Mouse (Mus musculus) myocyte (in vitro differentiated cells): ENCODE measurements at regions not wholly inside any gene's neighbourhood (a gene's known extent, or its start where the extent isn't known, plus 50 kb on each side); places are given as distances from the start of the nearest gene placed in this dataset.

ENCODE experiments used
- H3K27me3 ChIP-seq: one replicate; pipeline ENCODE4 v1.6.1; 2011; ENCODE audit not compliant: control insufficient read depth, insufficient read depth, insufficient read length
- H3K36me3 ChIP-seq: one replicate; pipeline ENCODE4 v1.6.1; 2011; ENCODE audit not compliant: control insufficient read depth, insufficient read depth
- H3K4me2 ChIP-seq: one replicate; pipeline ENCODE4 v1.6.1; 2011; ENCODE audit warnings: low read depth, control low read depth
- H3K4me3 ChIP-seq: one replicate; pipeline ENCODE4 v1.5.1; 2011; ENCODE audit warnings: mild to moderate bottlenecking, control low read depth, moderate library complexity
- H3K79me2 ChIP-seq: one replicate; pipeline ENCODE4 v1.6.1; 2011; ENCODE audit not compliant: control insufficient read depth, insufficient read depth
- H3ac ChIP-seq: one replicate; pipeline ENCODE4 v1.6.1; 2011; ENCODE audit not compliant: control insufficient read depth, insufficient read length
- CEBPB ChIP-seq: IDR thresholded peaks from 2 replicates; pipeline ENCODE4 v1.6.1; 2011; ENCODE audit warnings: mild to moderate bottlenecking, moderate library complexity; ENCODE audit not compliant: poor library complexity, insufficient read depth, severe bottlenecking
- E2F4 ChIP-seq: IDR thresholded peaks from one replicate; pipeline ENCODE4 v1.6.1; 2011; ENCODE audit warnings: mild to moderate bottlenecking, control low read depth, moderate library complexity; ENCODE audit not compliant: insufficient read depth
- MAX ChIP-seq: IDR thresholded peaks from one replicate; pipeline ENCODE4 v1.6.1; 2011; ENCODE audit warnings: low read depth, mild to moderate bottlenecking, control low read depth
- MYOD1 ChIP-seq, 3 experiments: IDR thresholded peaks; one replicate each; pipeline ENCODE4 v1.6.1; 2011; ENCODE audit warnings: control low read depth in 2 of 3, low read depth in 2 of 3, mild to moderate bottlenecking in 2 of 3, moderate library complexity in 1 of 3; ENCODE audit not compliant: insufficient read length in 2 of 3, control insufficient read depth in 1 of 3
- MYOG ChIP-seq, 3 experiments: IDR thresholded peaks; one replicate each; pipeline ENCODE4 v1.6.1; 2011; ENCODE audit warnings: control low read depth in 2 of 3, low read depth in 2 of 3, mild to moderate bottlenecking in 2 of 3; ENCODE audit not compliant: insufficient read length in 2 of 3, control insufficient read depth in 1 of 3, insufficient read depth in 1 of 3
- POLR2A ChIP-seq: IDR thresholded peaks from one replicate; pipeline ENCODE4 v1.6.1; 2011; ENCODE audit warnings: low read depth, mild to moderate bottlenecking, control low read depth, moderate library complexity; ENCODE audit not compliant: insufficient read length
- POLR2AphosphoS2 ChIP-seq: IDR thresholded peaks from one replicate; pipeline ENCODE4 v1.6.1; 2011; ENCODE audit warnings: low read depth, control low read depth; ENCODE audit not compliant: insufficient read length
- REST ChIP-seq: IDR thresholded peaks from one replicate; pipeline ENCODE4 v1.6.1; 2011; ENCODE audit warnings: mild to moderate bottlenecking, control low read depth, moderate library complexity; ENCODE audit not compliant: insufficient read depth, insufficient read length
- SRF ChIP-seq: IDR thresholded peaks from one replicate; pipeline ENCODE4 v1.6.1; 2011; ENCODE audit warnings: low read depth; ENCODE audit not compliant: control insufficient read depth, insufficient read length
- TCF12 ChIP-seq: IDR thresholded peaks from one replicate; pipeline ENCODE4 v1.6.1; 2011; ENCODE audit warnings: mild to moderate bottlenecking, control low read depth; ENCODE audit not compliant: poor library complexity, insufficient read depth, severe bottlenecking
- TCF3 ChIP-seq: IDR thresholded peaks from one replicate; pipeline ENCODE4 v1.6.1; 2011; ENCODE audit warnings: low read depth, control low read depth; ENCODE audit not compliant: insufficient read length
- USF1 ChIP-seq: IDR thresholded peaks from one replicate; pipeline ENCODE4 v1.6.1; 2011; ENCODE audit warnings: low read depth, mild to moderate bottlenecking, control low read depth, moderate library complexity

DNA sequence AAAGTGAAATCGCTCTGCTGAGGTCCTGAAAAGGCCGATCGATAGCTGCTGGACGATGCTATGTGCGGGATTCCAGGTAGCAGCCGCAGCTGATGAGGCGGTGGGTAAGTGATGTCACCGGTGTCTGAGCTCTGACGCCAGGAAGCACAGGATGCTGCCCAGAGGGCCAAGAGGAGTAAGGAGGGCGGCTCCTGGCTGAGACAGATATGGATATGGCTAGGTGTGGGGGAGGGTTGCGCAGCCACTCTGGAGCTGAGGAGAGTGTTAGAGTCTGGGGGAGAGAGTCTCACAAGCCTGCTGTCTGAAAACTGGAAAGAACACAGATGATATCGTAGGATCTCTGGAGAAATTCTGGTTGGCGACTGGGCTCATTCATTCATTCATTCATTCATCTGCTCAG is 51.6 kb upstream of the Pbx1 start:
- Histone ChIP-seq H3K27me3 (no peaks in the 10 kb centered on the region), H3K4me2 (no peak overlapping the region), H3K4me3 (no peak overlapping the region), H3K79me2 (no peaks in the 10 kb centered on the region), H3K36me3 (no peaks in the 10 kb centered on the region), H3ac (no peak overlapping the region)
- no peak for TF ChIP-seq TCF3
- TF ChIP-seq POLR2A: no peak
- no peak for TF ChIP-seq MAX
- TF ChIP-seq E2F4: no peak
- no peak for TF ChIP-seq MYOD1 (IDR thresholded peaks at IDR 0.05; ENCODE audit: control insufficient read depth in 1 of 3, insufficient read length in 2 of 3, low read depth in 2 of 3)
- TF ChIP-seq REST: no peak
- TF ChIP-seq USF1: no peak
- TF ChIP-seq CEBPB: no peak
- TF ChIP-seq SRF: no peak
- TF ChIP-seq TCF12: no peak
- no peak for TF ChIP-seq POLR2AphosphoS2
- no peak for TF ChIP-seq MYOG (IDR thresholded peaks at IDR 0.05; ENCODE audit: control insufficient read depth in 1 of 3, insufficient read depth in 1 of 3, insufficient read length in 2 of 3, low read depth in 2 of 3)
